Mouse (Mus musculus) small intestine, adult 2 months (tissue): ENCODE measurements at regions not wholly inside any gene's neighbourhood (a gene's known extent, or its start where the extent isn't known, plus 50 kb on each side); places are given as distances from the start of the nearest gene placed in this dataset.

Source experiments
- CTCF ChIP-seq: fragments of 200-500 bp; IDR thresholded peaks from 2 replicates; pipeline ENCODE4 v1.5.1; 2012; ENCODE audit warnings: low read depth, mild to moderate bottlenecking, control low read depth, inconsistent platforms, low read length, moderate library complexity, mixed read lengths; ENCODE audit not compliant: insufficient replicate concordance, insufficient read length; ENCODE audit errors: extremely low read depth
- POLR2A ChIP-seq: fragments of 200-500 bp; IDR thresholded peaks from 2 replicates; pipeline ENCODE4 v1.6.1; 2012; ENCODE audit warnings: low read depth, mild to moderate bottlenecking, control low read depth, inconsistent platforms, low read length, moderate library complexity

DNA sequence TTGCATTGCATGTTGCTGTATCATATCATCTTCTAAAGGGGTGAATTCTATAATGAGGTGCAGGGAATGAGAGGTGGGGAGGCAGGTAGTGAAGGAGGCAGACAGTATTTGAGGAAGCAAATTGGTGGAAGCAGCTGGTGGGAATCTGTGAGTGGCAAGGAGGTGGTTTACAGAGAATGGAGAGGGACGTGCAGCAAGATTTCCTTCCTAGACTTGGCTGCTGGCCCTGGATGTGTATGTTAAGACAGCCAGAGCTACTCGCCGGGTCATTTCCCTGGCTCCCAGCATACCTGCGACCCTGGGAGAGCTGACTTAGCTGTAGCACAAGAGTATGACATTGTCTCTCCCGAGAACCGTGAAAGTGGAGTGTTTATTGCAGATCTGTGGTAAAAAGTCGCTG lies 937.7 kb downstream of the Synb start:
- no peak for TF ChIP-seq CTCF
- no peak for TF ChIP-seq POLR2A
